Mouse (Mus musculus): ENCODE results near the gene Alkbh7. TPM values are rescaled to one million over a fixed set of nuclear protein-coding genes. Genes with fewer than 3 reads are reported as not detected.

Gene Alkbh7
- polyA plus RNA-seq, 1 experiment from 2014 or later, result 28.7 TPM

- H3K27me3 ChIP-seq (ENCODE audit: control insufficient read depth, insufficient read depth, low read length), result no peaks in the 10 kb centered on the region
- no peak overlapping the region for H3K27ac ChIP-seq (replicated peaks)
- no peaks in the 10 kb centered on the region for H3K36me3 ChIP-seq (ENCODE audit: control insufficient read depth, insufficient read depth, low read length)
- ATAC-seq (ENCODE audit: low FRiP score, low TSS enrichment) (no peak), DNase-seq (ENCODE audit: low spot score) (no peak)
- whole genome bisulfite sequencing, result 89% methylated on average over 4 of the region's 4 CpGs
- no peak overlapping the region for H3K4me2 ChIP-seq (replicated peaks; ENCODE audit: low read depth)
- TF ChIP-seq CTCF (IDR thresholded peaks at IDR 0.05; ENCODE audit: low read depth) (peak; percentile 47), EP300 (optimal IDR thresholded peaks at IDR 0.05) (no peak)
- H3K9me3 ChIP-seq (ENCODE audit: control insufficient read depth, low read length), result no peaks in the 10 kb centered on the region
- no peak overlapping the region for H3K4me3 ChIP-seq (ENCODE audit: low read depth, low read length)
- H3K9ac ChIP-seq (ENCODE audit: low read length), result no peak overlapping the region
- H3K4me1 ChIP-seq (replicated peaks; ENCODE audit: control insufficient read depth, insufficient read depth), result no peaks in the 10 kb centered on the region
These were observed 35.3 kb upstream of the Alkbh7 start for GRCm38 (mm10) chr17:56961880-56962279.

- DNase-seq (ENCODE audit: low spot score) (no peak), ATAC-seq (ENCODE audit: low FRiP score, low TSS enrichment) (peak; percentile 62; the same call in 1 of the 2 replicates)
- TF ChIP-seq EP300 (optimal IDR thresholded peaks at IDR 0.05), result no peak
- no peak for TF ChIP-seq CTCF (IDR thresholded peaks at IDR 0.05; ENCODE audit: low read depth)
These were observed 34.3 kb upstream of the Alkbh7 start for GRCm38 (mm10) chr17:56962642-56963405.

GRCm38 (mm10) chr17:56963646-56964045, 33.5 kb upstream of the Alkbh7 start:
- Histone ChIP-seq H3K4me2 (replicated peaks; ENCODE audit: low read depth) (no peak overlapping the region), H3K27me3 (ENCODE audit: control insufficient read depth, insufficient read depth, low read length) (no peaks in the 10 kb centered on the region), H3K4me3 (ENCODE audit: low read depth, low read length) (no peak overlapping the region), H3K27ac (replicated peaks) (no peak overlapping the region), H3K9ac (ENCODE audit: low read length) (no peak overlapping the region), H3K4me1 (replicated peaks; ENCODE audit: control insufficient read depth, insufficient read depth) (no peaks in the 10 kb centered on the region), H3K9me3 (ENCODE audit: control insufficient read depth, low read length) (no peaks in the 10 kb centered on the region), H3K36me3 (ENCODE audit: control insufficient read depth, insufficient read depth, low read length) (no peaks in the 10 kb centered on the region)
- WGBS, result 74% methylated on average over 6 of the region's 6 CpGs
- ATAC-seq (ENCODE audit: low FRiP score, low TSS enrichment), result peak; percentile 84
- no peak for DNase-seq (ENCODE audit: low spot score)
- TF ChIP-seq EP300 (optimal IDR thresholded peaks at IDR 0.05) (no peak), CTCF (IDR thresholded peaks at IDR 0.05; ENCODE audit: low read depth) (no peak)

More at GRCm38 (mm10) chr17:56962642-56963405, 34.3 kb upstream of the Alkbh7 start:
- H3K36me3 ChIP-seq (ENCODE audit: control insufficient read depth, insufficient read depth, low read length), result no peaks in the 10 kb centered on the region
- WGBS, result 61% methylated on average over 5 of the region's 5 CpGs
- no peak overlapping the region for H3K9ac ChIP-seq (ENCODE audit: low read length)
- H3K9me3 ChIP-seq (ENCODE audit: control insufficient read depth, low read length), result no peaks in the 10 kb centered on the region
- H3K4me3 ChIP-seq (ENCODE audit: low read depth, low read length), result no peak overlapping the region
- H3K4me2 ChIP-seq (replicated peaks; ENCODE audit: low read depth), result no peak overlapping the region
- H3K4me1 ChIP-seq (replicated peaks; ENCODE audit: control insufficient read depth, insufficient read depth), result no peaks in the 10 kb centered on the region
- no peaks in the 10 kb centered on the region for H3K27me3 ChIP-seq (ENCODE audit: control insufficient read depth, insufficient read depth, low read length)
- H3K27ac ChIP-seq (replicated peaks), result no peak overlapping the region

DNA sequence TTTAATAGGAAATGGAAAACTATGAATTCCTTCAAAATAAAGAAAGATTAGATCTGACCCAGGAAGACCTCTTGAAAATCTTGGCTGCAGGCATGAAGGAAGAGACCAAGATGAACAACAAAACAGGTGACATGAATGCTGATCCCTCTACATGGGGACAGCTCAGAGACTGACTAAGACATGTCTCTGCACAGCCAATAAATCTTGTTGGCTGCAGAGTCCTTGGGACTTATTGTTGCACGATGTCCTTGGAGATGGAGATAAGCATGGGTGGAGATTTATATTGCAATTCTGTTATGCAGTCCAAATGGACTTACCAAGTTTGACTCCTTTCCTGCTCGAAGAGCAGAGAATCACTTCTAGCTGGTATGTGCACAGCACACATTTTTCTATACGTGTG, 27.8 kb upstream of the Alkbh7 start:
- no peak overlapping the region for H3K9ac ChIP-seq (ENCODE audit: low read length)
- H3K4me3 ChIP-seq (ENCODE audit: low read depth, low read length), result no peak overlapping the region
- 42% methylated on average over 3 of the region's 3 CpGs for WGBS
- H3K4me1 ChIP-seq (replicated peaks; ENCODE audit: control insufficient read depth, insufficient read depth), result no peaks in the 10 kb centered on the region
- no peak for DNase-seq (ENCODE audit: low spot score)
- no peak overlapping the region for H3K27ac ChIP-seq (replicated peaks)
- TF ChIP-seq CTCF (IDR thresholded peaks at IDR 0.05; ENCODE audit: low read depth), result no peak
- TF ChIP-seq EP300 (optimal IDR thresholded peaks at IDR 0.05), result no peak
- no peak overlapping the region for H3K4me2 ChIP-seq (replicated peaks; ENCODE audit: low read depth)
- H3K9me3 ChIP-seq (ENCODE audit: control insufficient read depth, low read length), result no peaks in the 10 kb centered on the region
- no peaks in the 10 kb centered on the region for H3K27me3 ChIP-seq (ENCODE audit: control insufficient read depth, insufficient read depth, low read length)
- H3K36me3 ChIP-seq (ENCODE audit: control insufficient read depth, insufficient read depth, low read length), result no peaks in the 10 kb centered on the region
- no peak for ATAC-seq (ENCODE audit: low FRiP score, low TSS enrichment)

GRCm38 (mm10) chr17:56970081-56970480, 27.1 kb upstream of the Alkbh7 start:
- Histone ChIP-seq H3K36me3 (ENCODE audit: control insufficient read depth, insufficient read depth, low read length) (no peaks in the 10 kb centered on the region), H3K27ac (replicated peaks) (no peak overlapping the region), H3K4me1 (replicated peaks; ENCODE audit: control insufficient read depth, insufficient read depth) (no peaks in the 10 kb centered on the region), H3K4me2 (replicated peaks; ENCODE audit: low read depth) (no peak overlapping the region), H3K9me3 (ENCODE audit: control insufficient read depth, low read length) (no peaks in the 10 kb centered on the region), H3K9ac (ENCODE audit: low read length) (no peak overlapping the region), H3K4me3 (ENCODE audit: low read depth, low read length) (no peak overlapping the region), H3K27me3 (ENCODE audit: control insufficient read depth, insufficient read depth, low read length) (no peaks in the 10 kb centered on the region)
- WGBS, result 66% methylated on average over 5 of the region's 5 CpGs
- no peak for ATAC-seq (ENCODE audit: low FRiP score, low TSS enrichment)
- no peak for DNase-seq (ENCODE audit: low spot score)
- TF ChIP-seq CTCF (IDR thresholded peaks at IDR 0.05; ENCODE audit: low read depth), result no peak
- TF ChIP-seq EP300 (optimal IDR thresholded peaks at IDR 0.05), result no peak

- no peaks in the 10 kb centered on the region for H3K4me1 ChIP-seq (replicated peaks; ENCODE audit: control insufficient read depth, insufficient read depth)
- 60% methylated on average over 13 of the region's 14 CpGs for WGBS
- H3K36me3 ChIP-seq (ENCODE audit: control insufficient read depth, insufficient read depth, low read length), result no peaks in the 10 kb centered on the region
- no peak for TF ChIP-seq EP300 (optimal IDR thresholded peaks at IDR 0.05)
- no peak for TF ChIP-seq CTCF (IDR thresholded peaks at IDR 0.05; ENCODE audit: low read depth)
- no peak overlapping the region for H3K9ac ChIP-seq (ENCODE audit: low read length)
- H3K27me3 ChIP-seq (ENCODE audit: control insufficient read depth, insufficient read depth, low read length), result no peaks in the 10 kb centered on the region
- peak; percentile 11 for DNase-seq (ENCODE audit: low spot score)
- 0 out of 2 replicates have a peak, but pooled peaks have one; percentile 31 for ATAC-seq (ENCODE audit: low FRiP score, low TSS enrichment)
- H3K27ac ChIP-seq (replicated peaks), result no peak overlapping the region
- H3K4me3 ChIP-seq (ENCODE audit: low read depth, low read length), result no peak overlapping the region
- no peak overlapping the region for H3K4me2 ChIP-seq (replicated peaks; ENCODE audit: low read depth)
- no peaks in the 10 kb centered on the region for H3K9me3 ChIP-seq (ENCODE audit: control insufficient read depth, low read length)
These were observed 23.0 kb upstream of the Alkbh7 start for GRCm38 (mm10) chr17:56973956-56974707.

Measured in stomach, postnatal 0 days (tissue).